Mouse (Mus musculus): ENCODE results near the gene Mrgpra2b.

- no peak for TF ChIP-seq POLR2A (IDR thresholded peaks at IDR 0.05; ENCODE audit: borderline replicate concordance, extremely low read depth, low read depth, low read length)
- TF ChIP-seq CTCF (IDR thresholded peaks at IDR 0.05; ENCODE audit: insufficient read depth, low read length) = no peak
Measured at GRCm38 (mm10) chr7:47502953-47503352, 25.7 kb downstream of the Mrgpra2b start.
